Mouse (Mus musculus) C2C12 (cell line): ENCODE data around the gene Ldlrap1. TPM values are rescaled to one million over a fixed set of nuclear protein-coding genes. Genes with fewer than 3 reads are reported as not detected.

Source experiments
- H3K27me3 ChIP-seq: one replicate; pipeline ENCODE4 v1.6.1; 2011; ENCODE audit not compliant: control insufficient read depth, insufficient read depth, insufficient read length
- H3K36me3 ChIP-seq: one replicate; pipeline ENCODE4 v1.6.1; 2011; ENCODE audit not compliant: control insufficient read depth, insufficient read depth
- H3K4me3 ChIP-seq: one replicate; pipeline ENCODE4 v1.5.1; 2011; ENCODE audit warnings: mild to moderate bottlenecking, control low read depth; ENCODE audit not compliant: poor library complexity, insufficient read depth, severe bottlenecking
- H3K79me2 ChIP-seq: one replicate; pipeline ENCODE4 v1.6.1; 2011; ENCODE audit not compliant: control insufficient read depth, insufficient read depth
- H3K79me3 ChIP-seq: one replicate; pipeline ENCODE4 v1.6.1; 2011; ENCODE audit warnings: low read depth, control low read depth
- H3ac ChIP-seq: one replicate; pipeline ENCODE3; 2011; ENCODE audit warnings: low read depth; ENCODE audit not compliant: control insufficient read depth, insufficient read length
- CEBPB ChIP-seq: IDR thresholded peaks from one replicate; pipeline ENCODE4 v1.6.1; 2011; ENCODE audit warnings: low read depth, mild to moderate bottlenecking, control low read depth, moderate library complexity
- CTCF ChIP-seq: IDR thresholded peaks from one replicate; pipeline ENCODE4 v1.5.1; 2011; ENCODE audit not compliant: control insufficient read depth, insufficient read depth, insufficient read length
- FOSL1 ChIP-seq: IDR thresholded peaks from one replicate; pipeline ENCODE4 v1.8.0; 2011; ENCODE audit warnings: mild to moderate bottlenecking, low read length; ENCODE audit not compliant: poor library complexity, insufficient read depth, severe bottlenecking
- MAX ChIP-seq: IDR thresholded peaks from one replicate; pipeline ENCODE4 v1.6.1; 2011; ENCODE audit warnings: mild to moderate bottlenecking, control low read depth
- MYOD1 ChIP-seq: IDR thresholded peaks from one replicate; pipeline ENCODE4 v1.6.1; 2011; ENCODE audit warnings: low read depth; ENCODE audit not compliant: control insufficient read depth, insufficient read length
- MYOG ChIP-seq: IDR thresholded peaks from one replicate; pipeline ENCODE4 v1.6.1; 2011; ENCODE audit not compliant: control insufficient read depth, insufficient read length; ENCODE audit errors: extremely low read depth
- USF1 ChIP-seq: IDR thresholded peaks from one replicate; pipeline ENCODE4 v1.6.1; 2011; ENCODE audit warnings: low read depth, mild to moderate bottlenecking, control low read depth, moderate library complexity
- polyA plus RNA-seq: library from polyadenylated mRNA; unstranded; fragments of >200 nt; fragmentation: generic; extraction: Trizol; gene quantifications from one replicate; pipeline ENCODE4 v1.2.1, GENCODE M21; 2012; ENCODE audit warnings: missing spikeins

The Ldlrap1 gene
- polyA plus RNA-seq, 1 experiment: 30.8 TPM

- no peak for TF ChIP-seq MYOD1
- TF ChIP-seq MYOG: no peak
- TF ChIP-seq CEBPB: no peak
- TF ChIP-seq USF1: no peak
- TF ChIP-seq MAX: no peak
- no peak for TF ChIP-seq FOSL1
- no peak for TF ChIP-seq CTCF
- Histone ChIP-seq H3K36me3 (no peaks in the 10 kb centered on the region), H3ac (peak within 1 kb of the TSS; percentile 89), H3K4me3 (peak within 1 kb of the TSS; percentile 37), H3K79me2 (no peaks in the 10 kb centered on the region), H3K79me3 (no peaks in the 10 kb centered on the region), H3K27me3 (no peaks in the 10 kb centered on the region)
These were observed 63.8 kb downstream of the Ldlrap1 start, which contains the start of gene Man1c1 for GRCm38 (mm10) chr4:134703835-134704546. Gene Man1c1 (minus strand): TSS chr4:134704290.

GRCm38 (mm10) chr4:134702981-134703834, 64.6 kb downstream of the Ldlrap1 start:
- no peaks in the 10 kb centered on the region for H3K36me3 ChIP-seq
- H3K4me3 ChIP-seq: peak overlapping the region; percentile 37
- H3K79me3 ChIP-seq: no peaks in the 10 kb centered on the region
- no peaks in the 10 kb centered on the region for H3K27me3 ChIP-seq
- H3K79me2 ChIP-seq: no peaks in the 10 kb centered on the region
- H3ac ChIP-seq: peak overlapping the region; percentile 89
- TF ChIP-seq FOSL1 (no peak), MAX (peak; percentile 14)

- Histone ChIP-seq H3K27me3 (no peaks in the 10 kb centered on the region), H3K4me3 (no peak overlapping the region), H3K36me3 (no peaks in the 10 kb centered on the region), H3ac (no peak overlapping the region), H3K79me2 (no peaks in the 10 kb centered on the region), H3K79me3 (no peaks in the 10 kb centered on the region)
- TF ChIP-seq FOSL1: no peak
- peak; percentile 90 for TF ChIP-seq CTCF
- TF ChIP-seq MYOD1: no peak
These were observed 65.9 kb downstream of the Ldlrap1 start for GRCm38 (mm10) chr4:134701934-134702333.

- TF ChIP-seq MYOG: no peak
- no peak for TF ChIP-seq MYOD1
- no peak for TF ChIP-seq MAX
- TF ChIP-seq CTCF: no peak
- TF ChIP-seq USF1: no peak
- TF ChIP-seq CEBPB: no peak
- TF ChIP-seq FOSL1: no peak
These were observed 66.9 kb downstream of the Ldlrap1 start for GRCm38 (mm10) chr4:134700911-134701310.

GRCm38 (mm10) chr4:134693202-134693940, 74.5 kb downstream of the Ldlrap1 start:
- Histone ChIP-seq H3K79me3 (no peaks in the 10 kb centered on the region), H3K4me3 (no peak overlapping the region), H3K27me3 (no peaks in the 10 kb centered on the region), H3K36me3 (no peaks in the 10 kb centered on the region), H3ac (no peak overlapping the region), H3K79me2 (no peaks in the 10 kb centered on the region)
- TF ChIP-seq CTCF (no peak), USF1 (no peak)

More at GRCm38 (mm10) chr4:134700911-134701310, 66.9 kb downstream of the Ldlrap1 start:
- Histone ChIP-seq H3K27me3 (no peaks in the 10 kb centered on the region), H3K36me3 (no peaks in the 10 kb centered on the region), H3K79me3 (no peaks in the 10 kb centered on the region), H3K4me3 (no peak overlapping the region), H3ac (no peak overlapping the region), H3K79me2 (no peaks in the 10 kb centered on the region)
